Mouse (Mus musculus): ENCODE data around the gene Ccr1l1. TPM values are rescaled to one million over a fixed set of nuclear protein-coding genes. Genes with fewer than 3 reads are reported as not detected.

Gene Ccr1l1
- polyA plus RNA-seq, 1 experiment = not detected

DNA sequence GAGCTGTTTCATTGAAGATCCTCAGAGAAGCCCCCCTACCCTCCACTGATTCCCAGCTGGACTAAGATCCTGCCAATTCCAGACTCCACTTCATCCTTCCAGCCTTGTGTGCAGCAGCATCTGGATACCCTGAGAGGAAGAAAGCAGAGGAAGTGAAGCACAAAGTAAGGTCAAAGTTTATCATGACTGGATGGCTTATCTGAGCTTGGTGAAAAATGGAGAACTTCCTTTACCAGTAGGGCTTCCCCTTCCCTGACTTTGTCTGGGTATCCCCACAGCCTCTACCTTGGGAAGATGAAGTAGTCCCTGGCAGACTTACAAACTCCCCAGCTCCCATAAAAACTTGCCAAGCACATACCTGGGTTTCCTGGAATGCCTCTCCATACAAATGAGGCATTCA lies 37.6 kb downstream of the Ccr1l1 start:
- Histone ChIP-seq H3ac (ENCODE audit: control insufficient read depth, insufficient read length, low read depth) (no peak overlapping the region), H3K36me3 (ENCODE audit: control insufficient read depth, insufficient read depth) (no peaks in the 10 kb centered on the region), H3K27me3 (ENCODE audit: control insufficient read depth, insufficient read depth, insufficient read length) (no peaks in the 10 kb centered on the region), H3K79me3 (ENCODE audit: low read depth) (no peaks in the 10 kb centered on the region), H3K79me2 (ENCODE audit: control insufficient read depth, insufficient read depth) (no peaks in the 10 kb centered on the region), H3K4me3 (ENCODE audit: insufficient read depth, poor library complexity, severe bottlenecking) (no peak overlapping the region)
- TF ChIP-seq CEBPB (IDR thresholded peaks at IDR 0.05; ENCODE audit: low read depth) (no peak), MAX (IDR thresholded peaks at IDR 0.05) (no peak), CTCF (IDR thresholded peaks at IDR 0.05; ENCODE audit: control insufficient read depth, insufficient read depth, insufficient read length) (no peak), MYOG (IDR thresholded peaks at IDR 0.05; ENCODE audit: control insufficient read depth, extremely low read depth, insufficient read length) (no peak), MYOD1 (IDR thresholded peaks at IDR 0.05; ENCODE audit: control insufficient read depth, insufficient read length, low read depth) (no peak), USF1 (IDR thresholded peaks at IDR 0.05; ENCODE audit: low read depth) (no peak)

GRCm38 (mm10) chr9:123940168-123940567 lies 38.0 kb downstream of the Ccr1l1 start:
- Histone ChIP-seq H3K36me3 (ENCODE audit: control insufficient read depth, insufficient read depth) (no peaks in the 10 kb centered on the region), H3K79me3 (ENCODE audit: low read depth) (no peaks in the 10 kb centered on the region), H3K27me3 (ENCODE audit: control insufficient read depth, insufficient read depth, insufficient read length) (no peaks in the 10 kb centered on the region), H3K4me3 (ENCODE audit: insufficient read depth, poor library complexity, severe bottlenecking) (no peak overlapping the region), H3K79me2 (ENCODE audit: control insufficient read depth, insufficient read depth) (no peaks in the 10 kb centered on the region), H3ac (ENCODE audit: control insufficient read depth, insufficient read length, low read depth) (no peak overlapping the region)
- no peak for TF ChIP-seq USF1 (IDR thresholded peaks at IDR 0.05; ENCODE audit: low read depth)
- no peak for TF ChIP-seq FOSL1 (IDR thresholded peaks at IDR 0.05; ENCODE audit: insufficient read depth, low read length, poor library complexity, severe bottlenecking)
- TF ChIP-seq CEBPB (IDR thresholded peaks at IDR 0.05; ENCODE audit: low read depth) = no peak
- no peak for TF ChIP-seq MAX (IDR thresholded peaks at IDR 0.05)
- no peak for TF ChIP-seq MYOD1 (IDR thresholded peaks at IDR 0.05; ENCODE audit: control insufficient read depth, insufficient read length, low read depth)
- TF ChIP-seq CTCF (IDR thresholded peaks at IDR 0.05; ENCODE audit: control insufficient read depth, insufficient read depth, insufficient read length) = no peak
- no peak for TF ChIP-seq MYOG (IDR thresholded peaks at IDR 0.05; ENCODE audit: control insufficient read depth, extremely low read depth, insufficient read length)

- Histone ChIP-seq H3K79me3 (ENCODE audit: low read depth) (no peaks in the 10 kb centered on the region), H3ac (ENCODE audit: control insufficient read depth, insufficient read length, low read depth) (no peak overlapping the region)
- TF ChIP-seq MYOD1 (IDR thresholded peaks at IDR 0.05; ENCODE audit: control insufficient read depth, insufficient read length, low read depth) (no peak), CTCF (IDR thresholded peaks at IDR 0.05; ENCODE audit: control insufficient read depth, insufficient read depth, insufficient read length) (no peak), MAX (IDR thresholded peaks at IDR 0.05) (no peak), CEBPB (IDR thresholded peaks at IDR 0.05; ENCODE audit: low read depth) (no peak), USF1 (IDR thresholded peaks at IDR 0.05; ENCODE audit: low read depth) (no peak), FOSL1 (IDR thresholded peaks at IDR 0.05; ENCODE audit: insufficient read depth, low read length, poor library complexity, severe bottlenecking) (no peak), MYOG (IDR thresholded peaks at IDR 0.05; ENCODE audit: control insufficient read depth, extremely low read depth, insufficient read length) (no peak)
Measured at GRCm38 (mm10) chr9:123937989-123938388, 40.2 kb downstream of the Ccr1l1 start.

DNA sequence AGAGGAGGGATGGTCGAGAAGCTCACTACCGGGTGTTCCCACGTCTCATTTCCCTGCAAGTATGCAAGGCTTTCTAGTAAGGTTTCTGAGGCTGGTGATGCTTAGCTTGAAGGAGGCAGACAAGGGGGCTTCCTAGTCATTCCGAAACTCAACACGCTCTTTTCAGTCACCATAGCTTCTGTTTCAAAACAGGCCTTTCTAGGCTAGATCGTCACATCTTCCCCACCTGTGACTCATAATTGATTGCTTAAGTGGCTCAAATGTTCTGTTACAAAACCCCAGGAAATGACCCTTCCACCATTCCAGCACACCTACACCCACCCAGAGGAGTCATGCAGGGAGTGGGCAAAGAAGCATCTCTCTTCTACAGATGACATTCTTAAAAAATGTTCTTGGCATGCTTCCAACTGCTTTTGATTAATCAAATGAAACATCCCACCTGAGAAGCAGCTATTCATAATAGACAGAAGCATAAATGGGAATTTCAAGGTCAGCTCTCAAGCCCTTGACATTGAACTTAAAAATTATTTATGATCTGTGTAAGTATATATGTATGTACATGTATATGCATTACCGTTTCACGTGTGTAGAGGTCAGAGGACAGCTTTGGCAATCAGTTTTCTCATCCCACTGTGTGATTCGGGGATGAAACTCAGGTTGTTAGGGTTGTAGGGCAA lies 41.5 kb downstream of the Ccr1l1 start:
- no peak overlapping the region for H3ac ChIP-seq (ENCODE audit: control insufficient read depth, insufficient read length, low read depth)
- no peaks in the 10 kb centered on the region for H3K79me2 ChIP-seq (ENCODE audit: control insufficient read depth, insufficient read depth)
- TF ChIP-seq MYOG (IDR thresholded peaks at IDR 0.05; ENCODE audit: control insufficient read depth, extremely low read depth, insufficient read length) = no peak
- TF ChIP-seq CEBPB (IDR thresholded peaks at IDR 0.05; ENCODE audit: low read depth) = peak; percentile 29
- H3K27me3 ChIP-seq (ENCODE audit: control insufficient read depth, insufficient read depth, insufficient read length) = no peaks in the 10 kb centered on the region
- H3K4me3 ChIP-seq (ENCODE audit: insufficient read depth, poor library complexity, severe bottlenecking) = no peak overlapping the region
- no peaks in the 10 kb centered on the region for H3K36me3 ChIP-seq (ENCODE audit: control insufficient read depth, insufficient read depth)
- no peaks in the 10 kb centered on the region for H3K79me3 ChIP-seq (ENCODE audit: low read depth)

More at GRCm38 (mm10) chr9:123937989-123938388, 40.2 kb downstream of the Ccr1l1 start:
- H3K27me3 ChIP-seq (ENCODE audit: control insufficient read depth, insufficient read depth, insufficient read length) = no peaks in the 10 kb centered on the region
- H3K79me2 ChIP-seq (ENCODE audit: control insufficient read depth, insufficient read depth) = no peaks in the 10 kb centered on the region
- no peaks in the 10 kb centered on the region for H3K36me3 ChIP-seq (ENCODE audit: control insufficient read depth, insufficient read depth)
- no peak overlapping the region for H3K4me3 ChIP-seq (ENCODE audit: insufficient read depth, poor library complexity, severe bottlenecking)

GRCm38 (mm10) chr9:123935776-123936175 lies 42.4 kb downstream of the Ccr1l1 start:
- TF ChIP-seq CTCF (IDR thresholded peaks at IDR 0.05; ENCODE audit: control insufficient read depth, insufficient read depth, insufficient read length) (no peak), USF1 (IDR thresholded peaks at IDR 0.05; ENCODE audit: low read depth) (no peak)
- H3ac ChIP-seq (ENCODE audit: control insufficient read depth, insufficient read length, low read depth) = no peak overlapping the region
- H3K27me3 ChIP-seq (ENCODE audit: control insufficient read depth, insufficient read depth, insufficient read length) = no peaks in the 10 kb centered on the region
- H3K79me2 ChIP-seq (ENCODE audit: control insufficient read depth, insufficient read depth) = no peaks in the 10 kb centered on the region
- H3K4me3 ChIP-seq (ENCODE audit: insufficient read depth, poor library complexity, severe bottlenecking) = no peak overlapping the region
- H3K79me3 ChIP-seq (ENCODE audit: low read depth) = no peaks in the 10 kb centered on the region
- H3K36me3 ChIP-seq (ENCODE audit: control insufficient read depth, insufficient read depth) = no peaks in the 10 kb centered on the region

DNA sequence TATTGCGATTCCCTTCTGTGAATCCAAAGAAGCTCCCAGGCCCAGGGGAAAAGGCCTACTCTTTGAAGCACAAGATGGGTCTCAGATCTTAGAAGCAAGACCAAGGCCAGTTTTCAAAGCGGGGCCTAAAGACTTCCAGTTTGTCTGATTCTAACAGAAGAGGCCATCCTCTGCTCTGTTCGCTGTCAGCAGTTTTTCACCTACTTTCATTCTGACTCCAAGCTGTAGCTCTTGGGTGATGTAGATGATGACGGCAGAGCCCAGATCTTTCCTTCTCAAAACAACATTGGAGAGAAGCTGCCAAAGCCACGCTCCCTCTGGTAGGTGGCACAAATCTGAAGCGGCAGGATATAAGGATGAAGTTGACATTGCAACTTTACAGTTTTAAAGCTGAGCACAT lies 42.9 kb downstream of the Ccr1l1 start:
- Histone ChIP-seq H3K79me3 (ENCODE audit: low read depth) (no peaks in the 10 kb centered on the region), H3ac (ENCODE audit: control insufficient read depth, insufficient read length, low read depth) (no peak overlapping the region), H3K36me3 (ENCODE audit: control insufficient read depth, insufficient read depth) (no peaks in the 10 kb centered on the region), H3K27me3 (ENCODE audit: control insufficient read depth, insufficient read depth, insufficient read length) (no peaks in the 10 kb centered on the region), H3K79me2 (ENCODE audit: control insufficient read depth, insufficient read depth) (no peaks in the 10 kb centered on the region), H3K4me3 (ENCODE audit: insufficient read depth, poor library complexity, severe bottlenecking) (no peak overlapping the region)
- no peak for TF ChIP-seq MAX (IDR thresholded peaks at IDR 0.05)
- no peak for TF ChIP-seq FOSL1 (IDR thresholded peaks at IDR 0.05; ENCODE audit: insufficient read depth, low read length, poor library complexity, severe bottlenecking)
- no peak for TF ChIP-seq CTCF (IDR thresholded peaks at IDR 0.05; ENCODE audit: control insufficient read depth, insufficient read depth, insufficient read length)
- no peak for TF ChIP-seq MYOD1 (IDR thresholded peaks at IDR 0.05; ENCODE audit: control insufficient read depth, insufficient read length, low read depth)
- TF ChIP-seq USF1 (IDR thresholded peaks at IDR 0.05; ENCODE audit: low read depth) = no peak
- no peak for TF ChIP-seq MYOG (IDR thresholded peaks at IDR 0.05; ENCODE audit: control insufficient read depth, extremely low read depth, insufficient read length)
- no peak for TF ChIP-seq CEBPB (IDR thresholded peaks at IDR 0.05; ENCODE audit: low read depth)

All from C2C12 (cell line).